Mouse (Mus musculus): ENCODE data around the gene Slc37a2.

GRCm38 (mm10) chr9:37187407-37187806 is 68.1 kb downstream of the Slc37a2 start:
- TF ChIP-seq CTCF (IDR thresholded peaks at IDR 0.05) (no peak), EP300 (IDR thresholded peaks at IDR 0.05) (no peak)

All from lung, postnatal 0 days (tissue).